Mouse (Mus musculus) T-helper 17 cell (primary cell): ENCODE data around the gene Olfr1102.

Experiments used
- in situ Hi-C, 2 experiments: fragments of 300-600 bp; cut with MboI, MseI; formaldehyde crosslinking; loops; 1 replicate in 1 of 2; 2 replicates in 1 of 2; pipeline ENCODE4 v1.15.1; 2025; ENCODE audit warnings: high pct_unique_total_duplicates in 2 of 2

Olfr1102 gene

DNA sequence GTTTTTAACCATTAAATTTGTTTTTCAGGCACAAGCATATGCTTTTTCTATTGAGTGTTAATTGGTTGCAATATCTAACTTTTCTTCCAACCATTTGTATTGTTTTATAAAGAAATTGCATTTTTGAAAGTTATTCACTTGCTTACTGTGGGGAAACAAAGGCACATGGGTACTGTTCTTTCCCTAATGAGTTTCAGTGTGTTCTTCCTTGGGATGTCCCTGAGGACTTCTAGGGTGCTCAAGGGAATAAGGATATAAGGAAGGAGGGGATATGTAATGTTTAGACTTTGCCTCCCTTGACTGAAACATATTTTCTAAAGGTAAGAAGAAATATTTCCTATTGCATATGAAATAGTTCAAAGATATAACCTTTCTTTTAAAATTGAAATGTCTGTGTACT, at the start of gene Olfr1102:
Gene Olfr1102 (plus strand): TSS at position 301 of the 400 bp plus-strand sequence.
- in situ Hi-C loops, result no loop called here

- in situ Hi-C loops, result no loop called here
These were observed 37.6 kb upstream of the Olfr1102 start, which contains the start of gene Olfr1099 for GRCm38 (mm10) chr2:86960593-86960992. Gene Olfr1099 (minus strand): TSS chr2:86960693.

DNA sequence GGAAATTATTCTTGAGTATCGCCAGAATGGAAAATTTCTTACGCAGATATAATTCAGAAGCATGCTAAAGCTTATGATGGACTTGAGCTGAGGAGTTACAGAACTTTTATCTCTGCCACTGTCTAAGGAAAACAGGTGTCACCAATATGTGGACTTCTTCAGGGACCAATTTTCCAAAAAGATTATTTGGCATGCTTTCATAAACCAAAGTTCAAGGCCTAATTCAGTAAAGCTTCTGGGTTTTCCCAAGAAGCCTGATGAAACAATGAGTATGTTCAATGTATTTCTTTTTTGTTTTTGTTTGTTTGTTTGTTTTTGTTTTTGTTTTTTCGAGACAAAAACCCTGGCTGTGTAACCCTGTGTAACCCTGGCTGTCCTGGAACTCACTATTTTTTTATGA, 18.3 kb upstream of the Olfr1102 start, which contains the start of gene Olfr1100:
Gene Olfr1100 (minus strand): TSS at position 101 of the 400 bp plus-strand sequence.
- in situ Hi-C loops, result no loop called here

GRCm38 (mm10) chr2:86991121-86991520, 7.1 kb upstream of the Olfr1102 start, which contains the start of gene Olfr1101:
Gene Olfr1101 (minus strand): TSS chr2:86991221.
- in situ Hi-C loops, result no loop called here

DNA sequence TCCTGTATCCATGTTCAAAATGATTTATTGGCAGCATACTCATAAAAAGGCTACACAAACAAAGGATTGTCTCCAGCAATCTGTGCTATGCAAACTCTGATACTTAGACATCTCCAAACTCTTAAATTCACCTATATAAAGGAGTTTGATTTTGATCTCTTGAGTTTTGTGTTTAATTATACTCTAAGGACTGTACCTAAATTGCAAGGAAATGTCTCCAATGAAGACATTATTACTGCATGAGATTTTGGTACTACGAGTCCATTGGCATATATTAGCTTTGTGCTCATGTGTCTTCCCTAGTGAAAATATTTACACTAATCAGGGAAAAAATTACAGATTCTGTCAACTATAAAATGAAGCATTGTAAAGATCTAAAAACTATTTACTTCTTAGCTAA, 28.8 kb downstream of the Olfr1102 start, which contains the start of gene Olfr1104:
Gene Olfr1104 (minus strand): TSS at position 101 of the 400 bp plus-strand sequence.
- in situ Hi-C loops, result no loop called here

DNA sequence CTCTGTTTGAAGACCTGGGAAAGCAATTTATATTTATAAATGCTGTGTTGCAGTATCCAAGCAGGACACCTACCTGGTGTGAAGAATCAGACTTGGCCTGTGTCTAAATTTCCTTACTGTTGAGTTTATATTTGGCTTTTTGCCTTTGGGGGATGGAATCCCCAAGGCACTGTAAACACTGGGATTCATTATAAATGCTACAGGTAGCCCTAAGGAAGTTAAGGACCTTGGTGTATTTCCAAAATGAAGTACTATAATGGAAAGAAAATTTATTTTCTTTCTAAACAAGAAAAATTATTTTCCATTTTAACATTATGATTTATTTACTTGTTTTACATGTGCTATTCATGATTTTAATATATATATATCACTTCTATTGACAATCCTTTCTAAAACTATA, 38.2 kb downstream of the Olfr1102 start, which contains the start of gene Olfr1105:
Gene Olfr1105 (minus strand): TSS at position 101 of the 400 bp plus-strand sequence.
- in situ Hi-C loops, result loop anchor here in 1 of 2 experiments (10.0 kb wide), 1 partner anchor 158 kb away; no protein-coding TSS in a partner anchor

DNA sequence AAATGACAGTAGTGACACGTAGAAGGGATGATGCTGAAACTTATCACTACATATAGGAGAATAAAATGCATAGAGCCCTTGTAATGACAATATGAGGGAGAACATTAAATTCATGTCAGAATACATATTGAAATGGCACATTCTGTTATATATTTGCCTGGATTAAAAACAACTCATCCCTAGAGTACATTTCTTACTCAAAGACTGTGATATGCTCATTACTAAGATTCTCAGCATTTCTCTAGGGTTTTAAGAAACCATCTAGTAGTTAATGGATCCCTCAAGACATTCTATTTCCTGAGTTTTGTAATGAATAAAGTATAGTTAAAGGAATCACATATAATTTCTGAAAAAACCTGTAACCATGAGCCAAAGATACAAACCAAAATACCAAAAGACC, 54.0 kb downstream of the Olfr1102 start, which contains the start of gene Olfr1106:
Gene Olfr1106 (minus strand): TSS at position 101 of the 400 bp plus-strand sequence.
- in situ Hi-C loops, result no loop called here
